13 mouse cellular contexts compared by ENCODE assay signal in genomic region chr1:128424928-128425327, GRCm38 (mm10).
"Had no signal": no experiment of that assay in that cellular context is flagged by ENCODE, and none has a peak within 500 bp of the region (broad histone marks: within the 10 kb centered on the region; RNA-seq: fewer than 3 reads in every experiment).

No protein-coding gene starts in this region.

- H3K27ac ChIP-seq: embryonic facial prominence, embryonic 10.5 days; embryonic facial prominence, embryonic 12.5 days; embryonic facial prominence, embryonic 13.5 days; embryonic facial prominence, embryonic 15.5 days; forebrain, embryonic 10.5 days; forebrain, embryonic 12.5 days; forebrain, embryonic 13.5 days; forebrain, embryonic 15.5 days; gastrocnemius, adult 2 months; heart, adult 2 months had no signal

- H3K4me3 ChIP-seq: embryonic facial prominence, embryonic 10.5 days; embryonic facial prominence, embryonic 12.5 days; embryonic facial prominence, embryonic 13.5 days; embryonic facial prominence, embryonic 15.5 days; erythroblast, embryonic 14.5 days; forebrain, embryonic 10.5 days; forebrain, embryonic 12.5 days; forebrain, embryonic 13.5 days; forebrain, embryonic 15.5 days; gastrocnemius, adult 2 months; heart, adult 2 months had no signal

- H3K4me2 ChIP-seq: embryonic facial prominence, embryonic 12.5 days; embryonic facial prominence, embryonic 13.5 days; embryonic facial prominence, embryonic 15.5 days; forebrain, embryonic 12.5 days; forebrain, embryonic 13.5 days; forebrain, embryonic 15.5 days had no signal

- H3K9me3 ChIP-seq: embryonic facial prominence, embryonic 10.5 days; embryonic facial prominence, embryonic 12.5 days; embryonic facial prominence, embryonic 13.5 days; embryonic facial prominence, embryonic 15.5 days; forebrain, embryonic 10.5 days; forebrain, embryonic 12.5 days; forebrain, embryonic 13.5 days; forebrain, embryonic 15.5 days had no signal

- H3K4me1 ChIP-seq: embryonic facial prominence, embryonic 10.5 days; embryonic facial prominence, embryonic 12.5 days; embryonic facial prominence, embryonic 13.5 days; embryonic facial prominence, embryonic 15.5 days; forebrain, embryonic 10.5 days; forebrain, embryonic 12.5 days; forebrain, embryonic 13.5 days; forebrain, embryonic 15.5 days had no signal

- H3K27me3 ChIP-seq: embryonic facial prominence, embryonic 12.5 days; embryonic facial prominence, embryonic 13.5 days; embryonic facial prominence, embryonic 15.5 days; forebrain, embryonic 12.5 days; forebrain, embryonic 13.5 days; forebrain, embryonic 15.5 days had no signal

- H3K36me3 ChIP-seq: embryonic facial prominence, embryonic 10.5 days; embryonic facial prominence, embryonic 12.5 days; embryonic facial prominence, embryonic 13.5 days; embryonic facial prominence, embryonic 15.5 days; forebrain, embryonic 10.5 days; forebrain, embryonic 12.5 days; forebrain, embryonic 15.5 days had no signal

- ATAC-seq: forebrain, embryonic 13.5 days; forebrain, embryonic 14.5 days; forebrain, embryonic 15.5 days; forebrain, postnatal 0 days had no signal

- H3K9ac ChIP-seq: embryonic facial prominence, embryonic 12.5 days; embryonic facial prominence, embryonic 13.5 days; embryonic facial prominence, embryonic 15.5 days; forebrain, embryonic 12.5 days; forebrain, embryonic 13.5 days; forebrain, embryonic 15.5 days; forebrain, postnatal 0 days had no signal
